9 mouse cellular contexts compared by ENCODE assay signal in genomic region chr2:130433152-130433551, GRCm38 (mm10). TPM values are rescaled to one million over a fixed set of nuclear protein-coding genes. Genes with fewer than 3 reads are reported as not detected.
DNase-seq lines count a peak whose midpoint lies in the region; ATAC-seq and TF ChIP-seq lines count a peak whose summit lies in the region.
"Had no signal": no experiment of that assay in that cellular context is flagged by ENCODE, and none has a peak within 500 bp of the region (broad histone marks: within the 10 kb centered on the region; RNA-seq: fewer than 3 reads in every experiment).

No protein-coding gene starts in this region.

- no peak overlapping the region for H3K4me2 ChIP-seq in intestine, embryonic 14.5 days (ENCODE audit: low read length)
- H3K4me2 ChIP-seq in intestine, embryonic 16.5 days (ENCODE audit: low read depth, low read length): no peak overlapping the region
- H3K4me2 ChIP-seq in CH12.LX (ENCODE audit: insufficient read depth, low read depth, poor library complexity, severe bottlenecking): no peak overlapping the region
- no peak overlapping the region for H3K4me2 ChIP-seq in hindbrain, embryonic 11.5 days (replicated peaks; ENCODE audit: low read depth, low read length)
- no peak overlapping the region for H3K4me2 ChIP-seq in lung, embryonic 16.5 days (ENCODE audit: low read depth, low read length)
- H3K4me2 ChIP-seq: embryonic facial prominence, embryonic 12.5 days had no signal

- peaks cover 66% of the 10 kb centered on the region for H3K79me2 ChIP-seq in CH12.LX (replicated peaks; ENCODE audit: control insufficient read depth, extremely low read depth, insufficient read depth, poor library complexity, severe bottlenecking)

- no peak for TF ChIP-seq EP300 in CH12.LX (IDR thresholded peaks at IDR 0.05; ENCODE audit: low read length)

- H3K36me3 ChIP-seq in intestine, embryonic 14.5 days (ENCODE audit: control insufficient read depth, insufficient read depth, low read length): peaks cover 16% of the 10 kb centered on the region; the same call in 1 of the 2 replicates
- H3K36me3 ChIP-seq in intestine, embryonic 16.5 days (ENCODE audit: control insufficient read depth, insufficient read depth, low read length): no peaks in the 10 kb centered on the region; the same call in 1 of the 2 replicates
- H3K36me3 ChIP-seq in CH12.LX (replicated peaks in 1 of 2; ENCODE audit: control insufficient read depth in 1 of 2, insufficient read depth in 1 of 2, low read length in 1 of 2): peaks cover 27 to 68% of the 10 kb centered on the region in 2 experiments
- no peaks in the 10 kb centered on the region for H3K36me3 ChIP-seq in hindbrain, embryonic 11.5 days (ENCODE audit: control insufficient read depth, insufficient read depth, low read length)
- peaks cover 3% of the 10 kb centered on the region; the same call in 1 of the 2 replicates for H3K36me3 ChIP-seq in lung, embryonic 16.5 days (ENCODE audit: control insufficient read depth, insufficient read depth, low read length)

- ATAC-seq in intestine, embryonic 14.5 days (replicated peaks; ENCODE audit: low FRiP score, low TSS enrichment, low read depth): no peak
- ATAC-seq in intestine, embryonic 16.5 days: no peak
- peak; percentile 65 for ATAC-seq in hindbrain, embryonic 11.5 days (ENCODE audit: low FRiP score)
- peak; percentile 15; the same call in 1 of the 2 replicates for ATAC-seq in lung, embryonic 16.5 days (ENCODE audit: low read depth)

- no peak overlapping the region for H3K9ac ChIP-seq in intestine, embryonic 14.5 days (ENCODE audit: low read length)
- no peak overlapping the region for H3K9ac ChIP-seq in intestine, embryonic 16.5 days (ENCODE audit: low read depth, low read length)
- no peak overlapping the region for H3K9ac ChIP-seq in CH12.LX (ENCODE audit: insufficient read depth, low read depth)
- H3K9ac ChIP-seq in hindbrain, embryonic 11.5 days (ENCODE audit: low read depth, low read length): no peak overlapping the region
- no peak overlapping the region for H3K9ac ChIP-seq in lung, embryonic 16.5 days (ENCODE audit: low read length)
- H3K9ac ChIP-seq: embryonic facial prominence, embryonic 12.5 days had no signal

- peak; percentile 59 for DNase-seq in intestine, embryonic 14.5 days (ENCODE audit: low spot score)
- DNase-seq in CH12.LX (ENCODE audit: extremely low read depth): peak; percentile 61
- peak; percentile 79 for DNase-seq in brain, embryonic 14.5 days (ENCODE audit: low read depth)
- DNase-seq in hindbrain, embryonic 11.5 days (ENCODE audit: low spot score): peak; percentile 70
- DNase-seq in right cerebral cortex, postnatal 14 days: peak; percentile 45
- DNase-seq in gastrocnemius, postnatal 14 days: no peak

- intact Hi-C loops in gastrocnemius, postnatal 14 days (cut with DNase I; ENCODE audit: low total_unique reads): no loop called here

- no peak for TF ChIP-seq POLR2A in CH12.LX (IDR thresholded peaks at IDR 0.05; ENCODE audit: low read depth, low read length)
- no peak for TF ChIP-seq POLR2A in brain, embryonic 14.5 days (IDR thresholded peaks at IDR 0.05; ENCODE audit: borderline replicate concordance, extremely low read depth, insufficient read depth, insufficient read length, poor library complexity, severe bottlenecking)

- no peak overlapping the region for H3K27ac ChIP-seq in intestine, embryonic 14.5 days (ENCODE audit: low read depth)
- no peak overlapping the region for H3K27ac ChIP-seq in intestine, embryonic 16.5 days (ENCODE audit: low read length)
- H3K27ac ChIP-seq in CH12.LX (ENCODE audit: insufficient read depth, low read depth): no peak overlapping the region
- H3K27ac ChIP-seq in hindbrain, embryonic 11.5 days (ENCODE audit: low read depth, low read length): no peak overlapping the region
- no peak overlapping the region for H3K27ac ChIP-seq in lung, embryonic 16.5 days (ENCODE audit: low read length)
- H3K27ac ChIP-seq: embryonic facial prominence, embryonic 12.5 days had no signal

- TF ChIP-seq RAD21 in CH12.LX (IDR thresholded peaks at IDR 0.05; ENCODE audit: low read depth, low read length): peak; percentile 77

- H3K4me1 ChIP-seq in intestine, embryonic 14.5 days (replicated peaks; ENCODE audit: control insufficient read depth, insufficient read depth, low read length): no peaks in the 10 kb centered on the region
- H3K4me1 ChIP-seq in intestine, embryonic 16.5 days (ENCODE audit: control insufficient read depth, insufficient read depth, low read length): no peaks in the 10 kb centered on the region
- peaks cover 2 to 55% of the 10 kb centered on the region in 2 experiments; a peak in 3 of 4 replicates for H3K4me1 ChIP-seq in CH12.LX (ENCODE audit: control insufficient read depth in 1 of 2, insufficient read depth in 2 of 2)
- no peaks in the 10 kb centered on the region for H3K4me1 ChIP-seq in hindbrain, embryonic 11.5 days (replicated peaks; ENCODE audit: control insufficient read depth, insufficient read depth, low read length)
- peaks cover 4% of the 10 kb centered on the region for H3K4me1 ChIP-seq in lung, embryonic 16.5 days (replicated peaks; ENCODE audit: control insufficient read depth, insufficient read depth, low read length)
- H3K4me1 ChIP-seq: embryonic facial prominence, embryonic 12.5 days had no signal

- peak; percentile 37 to 82 for TF ChIP-seq CTCF in CH12.LX (conservative IDR thresholded peaks at IDR 0.05 in 1 of 2, IDR thresholded peaks at IDR 0.05 in 1 of 2; ENCODE audit: low read depth in 2 of 2, low read length in 2 of 2)
- peak; percentile 70; the same call in 1 of the 2 replicates for TF ChIP-seq CTCF in brain, embryonic 14.5 days (IDR thresholded peaks at IDR 0.05; ENCODE audit: borderline replicate concordance, extremely low read depth, insufficient read depth, insufficient read length)

- in situ Hi-C loops in CH12.LX (cut with MboI; ENCODE audit: low pct_ligation_motif_present, low pct_unique_long_range_greater_than_20kb, low sequenced_read_pairs): no loop called here

- H3K4me3 ChIP-seq in intestine, embryonic 14.5 days (ENCODE audit: low read depth, low read length): no peak overlapping the region
- no peak overlapping the region for H3K4me3 ChIP-seq in intestine, embryonic 16.5 days (ENCODE audit: low read length)
- H3K4me3 ChIP-seq in CH12.LX (replicated peaks in 1 of 3; ENCODE audit: low read depth in 2 of 3, low read length in 2 of 3, poor library complexity in 1 of 3): no peak overlapping the region
- no peak overlapping the region for H3K4me3 ChIP-seq in hindbrain, embryonic 11.5 days (ENCODE audit: low read depth, low read length)
- no peak overlapping the region for H3K4me3 ChIP-seq in lung, embryonic 16.5 days (ENCODE audit: low read length)
- H3K4me3 ChIP-seq: embryonic facial prominence, embryonic 12.5 days had no signal

- no peaks in the 10 kb centered on the region for H3K27me3 ChIP-seq in intestine, embryonic 14.5 days (replicated peaks; ENCODE audit: control insufficient read depth, insufficient read depth, low read length)
- H3K27me3 ChIP-seq in intestine, embryonic 16.5 days (replicated peaks; ENCODE audit: control insufficient read depth, insufficient read depth, low read length): no peaks in the 10 kb centered on the region
- no peaks in the 10 kb centered on the region for H3K27me3 ChIP-seq in CH12.LX (replicated peaks)
- H3K27me3 ChIP-seq in hindbrain, embryonic 11.5 days (ENCODE audit: control insufficient read depth, insufficient read depth, low read length): no peaks in the 10 kb centered on the region
- H3K27me3 ChIP-seq in lung, embryonic 16.5 days (ENCODE audit: control insufficient read depth, insufficient read depth, low read depth, low read length): no peaks in the 10 kb centered on the region
- H3K27me3 ChIP-seq: embryonic facial prominence, embryonic 12.5 days had no signal

- dilution Hi-C loops in CH12.LX (cut with MboI; ENCODE audit: extremely low pct_ligation_motif_present, extremely low pct_unique_long_range_greater_than_20kb, low sequenced_read_pairs): no loop called here

- no peaks in the 10 kb centered on the region for H3K9me3 ChIP-seq in intestine, embryonic 14.5 days (ENCODE audit: control insufficient read depth, low read length)
- H3K9me3 ChIP-seq in intestine, embryonic 16.5 days (ENCODE audit: control insufficient read depth, low read length): no peaks in the 10 kb centered on the region
- H3K9me3 ChIP-seq in CH12.LX (replicated peaks; ENCODE audit: low read length): no peaks in the 10 kb centered on the region
- H3K9me3 ChIP-seq in hindbrain, embryonic 11.5 days (ENCODE audit: control insufficient read depth, low read length): no peaks in the 10 kb centered on the region
- no peaks in the 10 kb centered on the region for H3K9me3 ChIP-seq in lung, embryonic 16.5 days (ENCODE audit: control insufficient read depth, low read length)
- H3K9me3 ChIP-seq: embryonic facial prominence, embryonic 12.5 days had no signal

- WGBS in intestine, embryonic 14.5 days: 23% methylated on average over 4 of the region's 4 CpGs
- WGBS in intestine, embryonic 16.5 days: 25% methylated on average over 4 of the region's 4 CpGs
- WGBS in hindbrain, embryonic 11.5 days: 27% methylated on average over 4 of the region's 4 CpGs
- WGBS in lung, embryonic 16.5 days: 16% methylated on average over 4 of the region's 4 CpGs

RNA-seq across cellular contexts. Expression of gene Pced1a, which starts 8.7 kb away (rescaled TPM):
- 10.1 and 11.7 TPM in 2 replicates for polyA plus RNA-seq in intestine, embryonic 14.5 days (2014; fragmentation: Nextera tagmentation; extraction: Ambion mirVana)
- polyA plus RNA-seq in intestine, embryonic 16.5 days (2015; fragmentation: Nextera tagmentation; extraction: Ambion mirVana): 10.7 and 13.2 TPM in 2 replicates
- total RNA-seq in CH12.LX (2012; rRNA removed): 13.3 and 15.3 TPM in 2 replicates
- total RNA-seq in CH12.LX (2014; rRNA removed): 9.6 and 11.6 TPM in 2 replicates
- 15.6 and 17.1 TPM in 2 replicates for polyA plus RNA-seq in CH12.LX (2012; ENCODE audit: insufficient read length, low read depth)
- polyA plus RNA-seq in brain, embryonic 14.5 days (2012; rRNA removed): 32.5 and 36.9 TPM in 2 replicates
- 8.1 and 10.3 TPM in 2 replicates for polyA plus RNA-seq in hindbrain, embryonic 11.5 days (2014; fragmentation: Nextera tagmentation; extraction: Ambion mirVana)
- polyA plus RNA-seq in lung, embryonic 16.5 days (2015; fragmentation: Nextera tagmentation; extraction: Ambion mirVana): 14.4 TPM in 2 replicates
- total RNA-seq in gastrocnemius, postnatal 14 days (2021): 1 to 10 TPM; 3.2 to 4.5 TPM

RNA-seq across cellular contexts. Expression of gene Vps16, which starts 9.0 kb away (rescaled TPM):
- 62.7 and 78.0 TPM in 2 replicates for polyA plus RNA-seq in intestine, embryonic 14.5 days (2014; fragmentation: Nextera tagmentation; extraction: Ambion mirVana)
- 75.0 and 81.5 TPM in 2 replicates for polyA plus RNA-seq in intestine, embryonic 16.5 days (2015; fragmentation: Nextera tagmentation; extraction: Ambion mirVana)
- total RNA-seq in CH12.LX (2012; rRNA removed): 105 and 119 TPM in 2 replicates
- total RNA-seq in CH12.LX (2014; rRNA removed): 76.7 and 98.4 TPM in 2 replicates
- 113 and 141 TPM in 2 replicates for polyA plus RNA-seq in CH12.LX (2012; ENCODE audit: insufficient read length, low read depth)
- 114 and 169 TPM in 2 replicates for polyA plus RNA-seq in brain, embryonic 14.5 days (2012; rRNA removed)
- 70.2 and 78.5 TPM in 2 replicates for polyA plus RNA-seq in hindbrain, embryonic 11.5 days (2014; fragmentation: Nextera tagmentation; extraction: Ambion mirVana)
- polyA plus RNA-seq in lung, embryonic 16.5 days (2015; fragmentation: Nextera tagmentation; extraction: Ambion mirVana): 84.3 and 84.5 TPM in 2 replicates
- total RNA-seq in gastrocnemius, postnatal 14 days (2021): 10 to 100 TPM; 17.2 to 17.3 TPM

RNA-seq across cellular contexts. Expression of gene Ptpra, which starts 16.9 kb away (rescaled TPM):
- polyA plus RNA-seq in intestine, embryonic 14.5 days (2014; fragmentation: Nextera tagmentation; extraction: Ambion mirVana): 95.1 and 98.6 TPM in 2 replicates
- polyA plus RNA-seq in intestine, embryonic 16.5 days (2015; fragmentation: Nextera tagmentation; extraction: Ambion mirVana): 29.0 and 53.6 TPM in 2 replicates
- total RNA-seq in CH12.LX (2012; rRNA removed): 36.0 and 38.5 TPM in 2 replicates
- 38.5 and 40.4 TPM in 2 replicates for total RNA-seq in CH12.LX (2014; rRNA removed)
- 67.5 and 73.3 TPM in 2 replicates for polyA plus RNA-seq in CH12.LX (2012; ENCODE audit: insufficient read length, low read depth)
- polyA plus RNA-seq in brain, embryonic 14.5 days (2012; rRNA removed): 119 and 127 TPM in 2 replicates
- polyA plus RNA-seq in hindbrain, embryonic 11.5 days (2014; fragmentation: Nextera tagmentation; extraction: Ambion mirVana): 102 TPM in 2 replicates
- 68.0 and 68.3 TPM in 2 replicates for polyA plus RNA-seq in lung, embryonic 16.5 days (2015; fragmentation: Nextera tagmentation; extraction: Ambion mirVana)
- 10 to 100 TPM; 28.6 to 33.0 TPM for total RNA-seq in gastrocnemius, postnatal 14 days (2021)

RNA-seq across cellular contexts. Expression of gene Tmem239, which starts 26.9 kb away (rescaled TPM):
- polyA plus RNA-seq in intestine, embryonic 14.5 days (2014; fragmentation: Nextera tagmentation; extraction: Ambion mirVana): not detected in 2 replicates
- not detected in 2 replicates for polyA plus RNA-seq in intestine, embryonic 16.5 days (2015; fragmentation: Nextera tagmentation; extraction: Ambion mirVana)
- total RNA-seq in CH12.LX (2012; rRNA removed): not detected in 2 replicates
- total RNA-seq in CH12.LX (2014; rRNA removed): not detected in 2 replicates
- not detected in 2 replicates for polyA plus RNA-seq in CH12.LX (2012; ENCODE audit: insufficient read length, low read depth)
- not detected in 2 replicates for polyA plus RNA-seq in brain, embryonic 14.5 days (2012; rRNA removed)
- polyA plus RNA-seq in hindbrain, embryonic 11.5 days (2014; fragmentation: Nextera tagmentation; extraction: Ambion mirVana): not detected in 2 replicates
- not detected in 2 replicates for polyA plus RNA-seq in lung, embryonic 16.5 days (2015; fragmentation: Nextera tagmentation; extraction: Ambion mirVana)
- not detected for total RNA-seq in gastrocnemius, postnatal 14 days (2021)

RNA-seq across cellular contexts. Expression of gene 1700020A23Rik, which starts 28.1 kb away (rescaled TPM):
- 0.52 TPM in 1 of 2 replicates, not detected in the other for polyA plus RNA-seq in intestine, embryonic 14.5 days (2014; fragmentation: Nextera tagmentation; extraction: Ambion mirVana)
- polyA plus RNA-seq in intestine, embryonic 16.5 days (2015; fragmentation: Nextera tagmentation; extraction: Ambion mirVana): 0.32 TPM in 1 of 2 replicates, not detected in the other
- total RNA-seq in CH12.LX (2012; rRNA removed) (not detected in 2 replicates), CH12.LX (2014; rRNA removed) (not detected in 2 replicates)
- polyA plus RNA-seq in CH12.LX (2012; ENCODE audit: insufficient read length, low read depth): not detected in 2 replicates
- not detected in 2 replicates for polyA plus RNA-seq in brain, embryonic 14.5 days (2012; rRNA removed)
- not detected in 2 replicates for polyA plus RNA-seq in hindbrain, embryonic 11.5 days (2014; fragmentation: Nextera tagmentation; extraction: Ambion mirVana)
- 0.31 TPM in 1 of 2 replicates, not detected in the other for polyA plus RNA-seq in lung, embryonic 16.5 days (2015; fragmentation: Nextera tagmentation; extraction: Ambion mirVana)
- total RNA-seq in gastrocnemius, postnatal 14 days (2021): not detected
- polyA plus RNA-seq: embryonic facial prominence, embryonic 12.5 days had no signal

Comparison
In these comparisons a context has a peak if more than half of its experiments do, and no peak if none do; other contexts are left out.
1. ATAC-seq: peak in hindbrain, embryonic 11.5 days (single experiment) and lung, embryonic 16.5 days (single experiment); none in intestine, embryonic 14.5 days (single experiment) and intestine, embryonic 16.5 days (single experiment).